Mouse (Mus musculus) stomach, embryonic 15.5 days (tissue): ENCODE results near the gene Ppp2r3c. TPM values are rescaled to one million over a fixed set of nuclear protein-coding genes. Genes with fewer than 3 reads are reported as not detected.
A peak's percentile ranks its signal among the peaks of the same experiment; 100 is the strongest.
"Not testable (repeated sequence)": the region's sequence is repeated elsewhere in the genome, so short reads cannot be mapped to it uniquely, and the experiment has no call there.

Experiments used
- ATAC-seq: fragments of 200-750 bp; cut with Nextera tagmentation; 2 replicates; pipeline ENCODE4 v1.8.0; 2017; ENCODE audit warnings: low read depth, moderate number of reproducible peaks, moderate TSS enrichment; ENCODE audit not compliant: insufficient read depth, low FRiP score
- H3K27ac ChIP-seq: fragments of 300-500 bp; sonication (generic); 2 replicates; pipeline ENCODE4 v1.5.1; 2015; ENCODE audit warnings: mild to moderate bottlenecking, inconsistent platforms
- H3K27me3 ChIP-seq: fragments of 300-500 bp; sonication (generic); replicated peaks from 2 replicates; pipeline ENCODE4 v1.6.1; 2015; ENCODE audit warnings: inconsistent platforms
- H3K36me3 ChIP-seq: fragments of 300-500 bp; sonication (generic); 2 replicates; pipeline ENCODE4 v1.6.1; 2015; ENCODE audit warnings: inconsistent platforms
- H3K4me1 ChIP-seq: fragments of 300-500 bp; sonication (generic); 2 replicates; pipeline ENCODE4 v1.6.1; 2015; ENCODE audit warnings: inconsistent platforms
- H3K4me2 ChIP-seq: fragments of 300-500 bp; sonication (generic); 2 replicates; pipeline ENCODE4 v1.6.1; 2015; ENCODE audit warnings: mild to moderate bottlenecking, inconsistent platforms
- H3K4me3 ChIP-seq: fragments of 300-500 bp; sonication (generic); replicated peaks from 2 replicates; pipeline ENCODE4 v1.5.1; 2015; ENCODE audit warnings: inconsistent platforms
- H3K9ac ChIP-seq: fragments of 300-500 bp; sonication (generic); 2 replicates; pipeline ENCODE4 v1.6.1; 2015; ENCODE audit warnings: inconsistent platforms
- H3K9me3 ChIP-seq: fragments of 300-500 bp; sonication (generic); 2 replicates; pipeline ENCODE4 v1.6.1; 2016; ENCODE audit warnings: inconsistent platforms
- WGBS: fragments of 180-500 bp; shearing (Covaris S2); methylation state at CpG from one replicate; pipeline ENCODE4 v1.1.7; 2015; 5-methylcytosine and 5-hydroxymethylcytosine counted together
- polyA plus RNA-seq: library from polyadenylated mRNA; unstranded; fragments of >200 nt; fragmentation: Nextera tagmentation; extraction: Ambion mirVana; gene quantifications from 2 replicates; pipeline ENCODE4 v1.2.1, GENCODE M21; 2015

The Ppp2r3c gene
- polyA plus RNA-seq, 1 experiment from 2014 or later = 9.5 TPM

GRCm38 (mm10) chr12:55311841-55312240 is 9.0 kb upstream of the Ppp2r3c start:
- Histone ChIP-seq H3K9me3 (no peaks in the 10 kb centered on the region), H3K4me1 (no peaks in the 10 kb centered on the region), H3K27ac (no peak overlapping the region), H3K9ac (no peak overlapping the region), H3K36me3 (no peaks in the 10 kb centered on the region), H3K27me3 (no peaks in the 10 kb centered on the region), H3K4me3 (no peak overlapping the region), H3K4me2 (no peak overlapping the region)
- WGBS = 81% methylated on average over 7 of the region's 7 CpGs
- no peak for ATAC-seq

DNA sequence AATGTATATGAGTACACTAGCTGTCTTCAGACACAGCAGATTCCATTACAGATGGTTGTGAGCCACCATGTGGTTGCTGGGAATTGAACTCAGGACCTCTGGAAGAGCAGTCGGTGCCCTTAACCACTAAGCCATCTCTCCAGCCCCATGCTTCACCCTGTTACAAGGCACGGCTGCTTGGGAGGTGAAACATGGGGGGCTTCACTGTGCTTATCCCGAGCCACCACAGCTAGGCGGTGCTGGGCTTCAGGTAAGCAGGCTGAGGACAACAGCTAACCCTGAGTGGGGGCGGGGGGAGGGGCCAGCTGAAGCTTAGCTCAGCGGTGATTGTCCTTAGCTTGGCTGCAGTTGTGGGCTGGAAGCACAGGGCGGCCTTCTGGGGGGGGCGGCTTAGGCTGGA is 6.7 kb upstream of the Ppp2r3c start:
- Histone ChIP-seq H3K27me3 (no peaks in the 10 kb centered on the region), H3K36me3 (no peaks in the 10 kb centered on the region), H3K4me3 (no peak overlapping the region), H3K9me3 (no peaks in the 10 kb centered on the region), H3K27ac (no peak overlapping the region), H3K9ac (no peak overlapping the region), H3K4me1 (no peaks in the 10 kb centered on the region), H3K4me2 (no peak overlapping the region)
- WGBS = 71% methylated on average over 8 of the region's 8 CpGs
- no peak for ATAC-seq

DNA sequence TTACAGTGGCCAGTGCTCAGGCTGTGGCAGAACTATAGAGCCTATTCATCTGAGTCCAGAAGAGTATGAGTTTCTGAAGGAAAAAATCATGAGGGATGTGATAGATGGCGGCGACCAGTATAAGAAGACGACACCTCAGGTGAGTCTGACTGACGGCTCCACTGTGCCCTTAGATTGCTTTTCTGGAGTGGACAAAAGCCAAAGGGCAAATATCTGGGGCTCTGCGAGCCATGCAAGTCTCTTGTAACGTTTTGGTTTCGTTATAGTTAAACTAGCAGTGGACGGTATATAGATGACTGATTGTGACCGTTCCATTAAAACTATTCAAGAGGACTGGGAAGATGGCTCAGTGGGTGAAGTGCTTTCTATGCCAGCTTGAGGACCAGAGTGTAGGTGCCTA is 5.9 kb upstream of the Ppp2r3c start:
- 85% methylated on average over 9 of the region's 9 CpGs for WGBS
- ATAC-seq = no peak

DNA sequence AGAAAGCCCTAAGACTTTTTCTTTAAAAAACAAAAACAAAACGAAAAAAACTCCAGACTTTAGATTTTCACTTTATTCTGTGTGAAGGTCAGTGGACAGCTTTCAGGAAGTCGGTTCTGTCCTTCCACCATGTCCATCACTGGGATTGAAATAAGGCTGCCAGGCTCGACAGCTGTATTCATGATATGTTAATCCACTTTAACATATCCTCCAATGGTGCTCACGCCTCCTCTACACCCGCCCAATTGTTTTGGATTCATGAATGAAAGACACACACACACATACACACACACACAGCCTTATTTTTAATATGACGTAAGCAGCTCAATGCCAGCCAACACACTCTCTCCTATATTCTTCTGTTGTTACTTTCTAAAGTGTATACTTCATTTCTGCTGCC is 4.8 kb upstream of the Ppp2r3c start:
- no peak for ATAC-seq
- WGBS = 86% methylated on average over 6 of the region's 6 CpGs
- Histone ChIP-seq H3K36me3 (no peaks in the 10 kb centered on the region), H3K9me3 (no peaks in the 10 kb centered on the region), H3K4me1 (no peaks in the 10 kb centered on the region), H3K27me3 (no peaks in the 10 kb centered on the region), H3K9ac (no peak overlapping the region), H3K4me2 (no peak overlapping the region), H3K4me3 (no peak overlapping the region), H3K27ac (no peak overlapping the region)

More for the DNA sequence above, 5.9 kb upstream of the Ppp2r3c start:
- Histone ChIP-seq H3K27ac (no peak overlapping the region), H3K9ac (no peak overlapping the region), H3K27me3 (no peaks in the 10 kb centered on the region), H3K9me3 (no peaks in the 10 kb centered on the region), H3K4me1 (no peaks in the 10 kb centered on the region), H3K36me3 (no peaks in the 10 kb centered on the region), H3K4me3 (no peak overlapping the region), H3K4me2 (no peak overlapping the region)

DNA sequence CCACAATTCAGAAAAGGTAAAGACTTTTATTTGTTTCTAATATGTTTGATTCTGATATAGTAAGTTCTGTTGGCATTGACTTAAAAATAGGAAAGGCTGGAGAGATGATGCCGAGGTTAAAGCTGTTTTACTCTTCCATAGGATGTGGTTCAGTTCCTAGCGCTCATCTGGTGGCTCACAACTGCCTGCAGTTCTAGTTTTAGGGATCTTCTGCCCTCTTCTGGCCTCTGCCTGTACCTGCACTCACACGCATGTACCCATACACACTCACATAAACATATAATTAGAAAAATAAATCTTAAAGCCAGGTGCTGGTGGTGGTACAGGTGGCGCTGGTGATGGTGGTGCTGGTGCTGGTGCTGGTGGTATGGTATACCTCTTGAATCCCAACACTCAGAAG is 3.6 kb upstream of the Ppp2r3c start:
- Histone ChIP-seq H3K9me3 (no peaks in the 10 kb centered on the region), H3K27ac (no peak overlapping the region), H3K36me3 (no peaks in the 10 kb centered on the region), H3K4me2 (no peak overlapping the region), H3K4me1 (peaks cover 1% of the 10 kb centered on the region), H3K27me3 (no peaks in the 10 kb centered on the region), H3K9ac (no peak overlapping the region), H3K4me3 (no peak overlapping the region)
- WGBS = 93% methylated on average over 4 of the region's 4 CpGs
- no peak for ATAC-seq

DNA sequence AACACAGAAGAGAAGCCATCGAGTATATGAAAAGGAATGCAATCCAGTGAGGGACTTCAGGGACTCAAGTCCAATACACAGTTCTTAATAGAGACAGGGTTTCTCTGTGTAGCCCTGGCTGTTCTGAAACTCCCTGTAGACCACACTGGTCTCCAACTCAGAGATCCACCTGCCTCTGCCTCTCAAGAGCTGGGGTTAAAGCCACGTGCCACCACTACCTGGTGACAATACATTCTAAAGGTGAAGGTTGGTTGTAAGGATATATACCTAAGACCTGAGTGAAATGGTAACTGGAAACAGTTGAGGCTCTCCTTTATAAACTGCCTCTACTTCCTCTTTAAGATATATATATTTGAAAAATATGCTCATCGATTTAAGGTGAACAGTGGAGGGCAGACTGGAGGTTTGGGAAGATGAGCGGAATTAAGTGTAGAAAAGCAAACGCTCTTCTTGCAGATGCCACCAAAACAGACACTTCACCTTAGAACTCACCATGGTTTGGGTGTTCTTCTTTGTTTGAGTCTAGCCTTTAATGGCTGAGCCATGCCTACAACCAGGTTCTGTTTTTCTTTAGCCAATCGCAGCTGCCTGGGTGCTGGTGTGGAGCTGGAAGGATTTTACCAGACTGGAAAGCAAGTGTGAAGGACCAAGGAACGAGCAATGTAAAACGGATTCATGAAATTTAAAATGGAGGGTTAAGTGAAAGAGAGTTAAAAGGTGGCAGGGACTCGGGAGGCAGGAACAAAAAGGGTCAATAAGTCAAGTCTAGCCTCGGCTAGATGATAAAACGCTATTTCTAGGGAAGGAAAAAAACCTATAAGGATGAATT is 1.1 kb downstream of the Ppp2r3c start:
- Histone ChIP-seq H3K4me1 (peaks cover 8% of the 10 kb centered on the region), H3K36me3 (peaks cover 12% of the 10 kb centered on the region), H3K9me3 (no peaks in the 10 kb centered on the region), H3K27ac (peak overlapping the region; percentile 95), H3K9ac (peak overlapping the region; percentile 50), H3K4me2 (peak overlapping the region; percentile 56), H3K4me3 (peak overlapping the region; percentile 67), H3K27me3 (no peaks in the 10 kb centered on the region)
- WGBS = 40% methylated on average over 11 of the region's 11 CpGs
- no peak for ATAC-seq

GRCm38 (mm10) chr12:55300820-55301351 is 1.9 kb downstream of the Ppp2r3c start:
- peaks cover 13% of the 10 kb centered on the region for H3K36me3 ChIP-seq
- no peak overlapping the region for H3K9ac ChIP-seq
- H3K27ac ChIP-seq = no peak overlapping the region
- H3K27me3 ChIP-seq = no peaks in the 10 kb centered on the region
- peak overlapping the region; percentile 67; the same call in 1 of the 2 replicates for H3K4me3 ChIP-seq
- peak overlapping the region; percentile 56; the same call in 1 of the 2 replicates for H3K4me2 ChIP-seq
- 68% methylated on average over 3 of the region's 3 CpGs for WGBS
- no peaks in the 10 kb centered on the region for H3K9me3 ChIP-seq
- ATAC-seq = no peak
- peaks cover 8% of the 10 kb centered on the region for H3K4me1 ChIP-seq

- Histone ChIP-seq H3K36me3 (peaks cover 16% of the 10 kb centered on the region), H3K9me3 (no peaks in the 10 kb centered on the region), H3K4me1 (peaks cover 8% of the 10 kb centered on the region), H3K4me3 (no peak within 1 kb of the TSS), H3K27me3 (no peaks in the 10 kb centered on the region), H3K9ac (no peak within 1 kb of the TSS), H3K4me2 (no peak within 1 kb of the TSS), H3K27ac (no peak within 1 kb of the TSS)
- WGBS = 82% methylated on average over 5 of the region's 5 CpGs
- no peak for ATAC-seq
These were observed 3.5 kb downstream of the Ppp2r3c start, which contains the start of gene 1110008L16Rik for GRCm38 (mm10) chr12:55299336-55299735. TSS of gene 1110008L16Rik (plus strand) at chr12:55299577.

DNA sequence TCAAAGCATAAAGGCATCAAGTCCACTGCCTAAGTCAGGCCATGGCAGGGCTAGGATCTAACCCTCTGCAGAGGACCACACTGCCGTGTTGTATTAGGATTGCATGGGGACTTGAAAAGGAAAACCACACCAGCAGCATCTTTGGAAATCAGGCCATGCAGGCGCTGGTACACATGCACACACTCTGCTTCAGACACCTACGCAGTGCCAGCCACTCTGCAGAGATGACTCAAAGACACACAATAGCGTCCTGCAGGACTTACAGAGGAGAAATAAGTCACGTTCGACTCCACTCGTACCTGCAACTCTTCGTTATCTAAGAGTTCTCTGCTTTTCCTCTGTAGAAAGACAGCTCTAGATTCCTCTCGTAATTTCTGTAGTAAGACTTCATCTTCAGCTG is 4.7 kb downstream of the Ppp2r3c start:
- Histone ChIP-seq H3K4me2 (no peak overlapping the region), H3K4me1 (peaks cover 8% of the 10 kb centered on the region), H3K4me3 (no peak overlapping the region), H3K9me3 (no peaks in the 10 kb centered on the region), H3K36me3 (peaks cover 25% of the 10 kb centered on the region), H3K9ac (no peak overlapping the region), H3K27me3 (no peaks in the 10 kb centered on the region), H3K27ac (no peak overlapping the region)
- ATAC-seq = no peak
- WGBS = 94% methylated on average over 9 of the region's 9 CpGs

DNA sequence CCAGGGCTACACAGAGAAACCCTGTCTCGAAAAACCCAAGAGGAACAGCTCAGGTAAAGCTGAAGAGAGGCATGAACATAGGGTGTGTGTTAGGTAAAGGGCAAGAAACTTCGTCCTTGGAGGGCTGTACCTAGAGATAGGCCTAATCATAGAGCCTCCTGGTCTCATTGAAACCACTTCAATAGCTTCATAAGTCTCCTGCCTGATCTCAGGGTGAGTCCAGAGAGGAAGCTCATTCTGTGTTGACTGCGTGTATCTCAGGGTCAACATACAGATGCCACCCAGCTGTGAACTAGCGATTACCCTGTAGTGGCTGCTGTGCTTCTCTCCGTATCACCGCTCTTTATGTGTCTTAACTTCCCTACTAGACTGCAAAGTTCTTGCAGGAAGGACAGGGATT is 25.2 kb downstream of the Ppp2r3c start:
- H3K36me3 ChIP-seq, H3K4me1 ChIP-seq: not testable (repeated sequence)
- WGBS = 89% methylated on average over 3 of the region's 6 CpGs

DNA sequence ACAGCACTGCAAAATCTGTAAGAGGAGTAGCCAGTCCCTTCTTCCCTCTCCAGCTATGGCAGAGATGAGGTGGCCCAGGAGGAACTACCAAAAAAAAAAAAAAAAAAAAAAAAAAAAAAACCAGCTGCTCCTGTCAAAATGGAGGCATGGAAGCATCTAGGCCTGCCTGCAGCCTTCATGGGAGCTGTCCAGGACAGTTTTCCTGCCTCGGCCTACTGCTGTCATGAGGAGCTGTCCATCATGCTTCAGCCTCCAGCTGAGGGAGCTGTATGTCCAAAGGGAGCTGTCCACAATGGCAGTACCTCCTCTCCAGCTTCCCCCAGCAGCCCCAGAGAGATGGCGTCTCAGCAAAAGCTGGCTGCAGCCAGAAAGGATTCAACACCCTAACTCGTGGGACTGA is 30.6 kb downstream of the Ppp2r3c start:
- no peak for ATAC-seq
- Histone ChIP-seq H3K9me3 (no peaks in the 10 kb centered on the region), H3K36me3 (no peaks in the 10 kb centered on the region), H3K27me3 (no peaks in the 10 kb centered on the region), H3K9ac (no peak overlapping the region), H3K4me1 (no peaks in the 10 kb centered on the region), H3K4me2 (no peak overlapping the region), H3K27ac (no peak overlapping the region), H3K4me3 (no peak overlapping the region)
- WGBS = 70% methylated on average over 3 of the region's 3 CpGs

More for the DNA sequence above, 25.2 kb downstream of the Ppp2r3c start:
- not testable (repeated sequence) for H3K27me3 ChIP-seq, ATAC-seq, H3K27ac ChIP-seq, H3K9ac ChIP-seq, H3K4me2 ChIP-seq, H3K4me3 ChIP-seq, H3K9me3 ChIP-seq

- H3K4me3 ChIP-seq, H3K4me2 ChIP-seq, H3K27me3 ChIP-seq, H3K9ac ChIP-seq, H3K4me1 ChIP-seq, H3K36me3 ChIP-seq, H3K27ac ChIP-seq, H3K9me3 ChIP-seq, ATAC-seq: not testable (repeated sequence)
- WGBS = no CpG with 5 or more reads among the region's 5 CpGs
These were observed 39.4 kb downstream of the Ppp2r3c start for GRCm38 (mm10) chr12:55263385-55263784.
